Mouse (Mus musculus): ENCODE measurements at regions not wholly inside any gene's neighbourhood (a gene's known extent, or its start where the extent isn't known, plus 50 kb on each side); places are given as distances from the start of the nearest gene placed in this dataset.

- TF ChIP-seq CTCF (IDR thresholded peaks at IDR 0.05; ENCODE audit: control insufficient read depth, insufficient read depth, insufficient replicate concordance, low read depth, low read length) (no peak), POLR2A (IDR thresholded peaks at IDR 0.05; ENCODE audit: control insufficient read depth, low read depth, low read length) (no peak)
Measured at GRCm38 (mm10) chr9:27665659-27666058, 124.9 kb upstream of the Opcml start.
